Mouse (Mus musculus): ENCODE measurements around the gene Cfdp1. TPM values are rescaled to one million over a fixed set of nuclear protein-coding genes. Genes with fewer than 3 reads are reported as not detected.

Gene Cfdp1
- polyA plus RNA-seq, 1 experiment from 2014 or later: 171 TPM

DNA sequence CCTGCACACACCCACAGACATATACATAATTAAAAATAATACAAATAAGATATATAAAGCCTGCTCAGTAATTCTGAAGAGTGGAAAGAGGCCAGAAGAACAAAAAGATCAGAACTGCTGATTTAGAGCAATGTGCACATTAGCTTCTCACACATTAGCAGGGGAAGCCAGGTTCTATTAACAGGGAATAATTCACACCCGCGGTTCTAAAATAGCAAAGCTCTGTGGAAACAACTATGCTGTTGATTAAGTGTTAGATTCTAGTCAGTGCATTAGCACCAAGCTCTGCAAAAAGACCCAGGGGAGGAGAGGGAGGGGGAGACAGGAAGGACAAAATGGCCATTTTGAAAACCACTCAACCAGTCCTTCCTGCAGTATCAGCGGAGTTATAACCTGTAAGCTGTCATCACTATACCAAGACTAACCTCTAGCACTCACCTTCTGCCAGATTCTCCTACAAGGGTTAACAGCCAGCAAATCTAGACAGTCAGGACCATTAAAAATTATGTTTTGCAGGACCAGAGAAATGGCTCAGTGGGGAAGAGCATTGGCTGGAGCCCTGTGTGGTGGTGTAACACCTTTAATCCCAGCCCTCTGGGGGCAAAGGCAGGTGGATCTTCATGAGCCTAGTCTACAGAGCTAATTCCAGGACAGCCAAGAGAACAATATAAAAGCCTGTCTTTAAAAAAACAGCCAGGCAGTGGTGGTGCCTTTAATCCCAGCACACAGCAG lies 45.0 kb downstream of the Cfdp1 start:
- no peaks in the 10 kb centered on the region for H3K27me3 ChIP-seq (ENCODE audit: insufficient read depth, poor library complexity, severe bottlenecking)
- no peak for DNase-seq (ENCODE audit: low spot score)
- no peaks in the 10 kb centered on the region for H3K4me1 ChIP-seq (replicated peaks)
- peaks cover 36% of the 10 kb centered on the region for H3K36me3 ChIP-seq
- H3K27ac ChIP-seq: no peak overlapping the region
- 92% methylated on average over 3 of the region's 3 CpGs for WGBS
- no peaks in the 10 kb centered on the region for H3K9me3 ChIP-seq
- no peak overlapping the region for H3K4me3 ChIP-seq

DNA sequence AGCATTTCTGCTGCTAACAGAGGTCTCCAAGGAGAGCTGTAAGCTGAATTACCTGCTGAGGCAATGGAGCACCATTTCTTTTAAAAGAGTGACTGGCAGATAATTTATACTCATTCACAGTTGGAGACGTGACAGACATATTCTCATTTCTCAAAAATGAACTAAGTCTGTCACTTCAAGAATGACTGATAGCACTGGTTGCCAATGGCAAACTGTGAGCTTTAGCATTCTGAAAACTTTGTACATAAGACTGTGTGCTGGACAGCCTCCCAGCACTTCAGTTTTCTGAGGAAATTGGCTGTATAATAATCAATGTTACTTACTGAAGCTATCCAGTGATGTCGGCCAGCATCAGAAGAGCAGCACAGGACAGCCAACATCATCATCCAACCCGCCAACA lies 46.1 kb downstream of the Cfdp1 start:
- no peak overlapping the region for H3K27ac ChIP-seq
- no peaks in the 10 kb centered on the region for H3K27me3 ChIP-seq (ENCODE audit: insufficient read depth, poor library complexity, severe bottlenecking)
- peaks cover 33% of the 10 kb centered on the region for H3K36me3 ChIP-seq
- no peaks in the 10 kb centered on the region for H3K4me1 ChIP-seq (replicated peaks)
- DNase-seq (ENCODE audit: low spot score): no peak
- no peak overlapping the region for H3K4me3 ChIP-seq
- 95% methylated on average over 3 of the region's 3 CpGs for WGBS
- no peaks in the 10 kb centered on the region for H3K9me3 ChIP-seq

DNA sequence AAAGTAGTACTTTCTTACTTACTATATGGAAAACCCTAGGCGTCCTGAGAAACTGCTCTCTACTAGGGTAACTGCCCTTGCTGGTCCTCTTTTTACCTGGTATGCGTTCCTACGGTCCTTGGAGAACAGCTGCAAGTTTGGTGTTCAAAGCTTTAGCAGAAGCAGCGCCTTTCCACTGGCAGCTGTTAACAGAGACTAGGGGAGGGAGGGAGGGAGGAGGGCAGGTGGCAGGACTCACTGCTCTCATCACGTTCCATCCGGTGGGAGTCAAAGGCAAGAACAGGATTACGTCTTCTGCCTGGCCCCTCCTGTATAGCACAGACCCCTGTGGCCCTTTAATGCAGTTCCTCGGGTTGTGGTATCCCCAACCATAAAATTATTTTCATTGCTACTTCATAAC lies 50.7 kb downstream of the Cfdp1 start:
- no peaks in the 10 kb centered on the region for H3K9me3 ChIP-seq
- WGBS: 94% methylated on average over 8 of the region's 8 CpGs
- peaks cover 20% of the 10 kb centered on the region for H3K36me3 ChIP-seq
- no peak overlapping the region for H3K27ac ChIP-seq
- H3K4me1 ChIP-seq (replicated peaks): no peaks in the 10 kb centered on the region
- no peak for DNase-seq (ENCODE audit: low spot score)
- H3K27me3 ChIP-seq (ENCODE audit: insufficient read depth, poor library complexity, severe bottlenecking): no peaks in the 10 kb centered on the region
- H3K4me3 ChIP-seq: no peak overlapping the region

DNA sequence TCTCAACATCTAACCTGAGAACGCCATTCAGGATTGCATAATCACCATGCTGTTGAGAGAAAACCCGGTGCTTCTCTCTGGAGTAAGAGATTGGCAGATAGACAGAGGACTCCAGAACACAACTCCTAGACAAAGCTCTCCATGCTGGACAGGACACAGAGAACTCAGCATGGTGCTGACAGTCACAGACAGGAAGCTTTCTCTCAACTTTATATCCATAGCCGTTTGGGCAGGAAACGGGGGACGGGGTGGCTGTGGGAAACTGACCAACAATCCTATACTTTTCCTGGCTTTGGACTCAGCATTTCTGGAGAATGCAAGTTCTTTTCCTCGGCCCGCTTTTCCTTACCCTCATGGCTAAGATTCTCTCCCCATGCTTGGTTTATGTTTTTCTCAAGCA lies 51.8 kb downstream of the Cfdp1 start:
- H3K27ac ChIP-seq: no peak overlapping the region
- no peaks in the 10 kb centered on the region for H3K9me3 ChIP-seq
- DNase-seq (ENCODE audit: low spot score): no peak
- H3K4me1 ChIP-seq (replicated peaks): no peaks in the 10 kb centered on the region
- H3K4me3 ChIP-seq: no peak overlapping the region
- H3K27me3 ChIP-seq (ENCODE audit: insufficient read depth, poor library complexity, severe bottlenecking): no peaks in the 10 kb centered on the region
- peaks cover 25% of the 10 kb centered on the region for H3K36me3 ChIP-seq
- 82% methylated on average over 7 of the region's 7 CpGs for WGBS

DNA sequence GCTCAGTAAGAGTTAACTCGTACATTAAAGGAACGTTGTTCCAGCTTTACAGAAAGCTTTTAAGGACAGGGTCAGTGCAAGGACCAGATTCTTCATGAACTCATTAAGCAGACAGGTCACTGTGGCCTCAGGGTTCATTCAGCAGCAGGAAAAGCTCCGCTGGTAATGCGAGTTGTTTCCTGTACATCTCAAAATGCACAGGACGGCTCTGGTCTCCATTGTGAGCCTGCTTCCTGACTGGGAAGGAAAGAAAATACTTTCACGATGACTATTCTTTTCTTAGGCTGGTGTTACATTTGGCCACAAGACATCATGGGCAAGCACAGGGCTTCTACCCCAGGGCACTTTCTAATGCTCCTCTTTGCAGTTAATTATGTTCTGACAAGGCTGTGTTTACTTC lies 52.6 kb downstream of the Cfdp1 start:
- H3K4me3 ChIP-seq: no peak overlapping the region
- H3K27me3 ChIP-seq (ENCODE audit: insufficient read depth, poor library complexity, severe bottlenecking): no peaks in the 10 kb centered on the region
- DNase-seq (ENCODE audit: low spot score): no peak
- no peaks in the 10 kb centered on the region for H3K4me1 ChIP-seq (replicated peaks)
- H3K9me3 ChIP-seq: no peaks in the 10 kb centered on the region
- 65% methylated on average over 6 of the region's 6 CpGs for WGBS
- H3K36me3 ChIP-seq: peaks cover 30% of the 10 kb centered on the region
- H3K27ac ChIP-seq: no peak overlapping the region

DNA sequence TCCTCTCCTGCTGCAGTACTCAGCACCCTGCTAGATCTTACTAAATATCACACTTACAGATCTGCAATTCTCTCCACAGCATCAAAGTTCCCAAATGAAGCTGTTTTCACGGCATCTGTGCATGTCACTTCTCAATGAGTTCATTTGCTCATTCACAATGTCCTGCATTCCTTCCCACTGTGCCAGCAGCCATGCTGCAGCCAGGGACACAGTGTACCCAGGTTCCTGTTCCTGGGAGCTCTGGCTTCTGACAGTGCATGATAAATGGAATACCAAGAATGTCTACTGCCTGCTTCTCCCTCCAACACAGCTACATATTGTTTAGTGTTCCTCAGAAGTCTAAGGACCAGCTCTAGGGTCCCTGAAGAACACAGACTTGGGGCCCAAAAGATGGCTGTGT lies 57.6 kb downstream of the Cfdp1 start:
- no peak overlapping the region for H3K4me3 ChIP-seq
- no peak for DNase-seq (ENCODE audit: low spot score)
- H3K27me3 ChIP-seq (ENCODE audit: insufficient read depth, poor library complexity, severe bottlenecking): no peaks in the 10 kb centered on the region
- peaks cover 20% of the 10 kb centered on the region; the same call in 1 of the 2 replicates for H3K36me3 ChIP-seq
- 0 out of 2 replicates have a peak, but pooled peaks cover 6% of the 10 kb centered on the region for H3K4me1 ChIP-seq (replicated peaks)
- no peak overlapping the region for H3K27ac ChIP-seq
- WGBS: 70% methylated on average over 1 of the region's 1 CpGs
- no peaks in the 10 kb centered on the region for H3K9me3 ChIP-seq

DNA sequence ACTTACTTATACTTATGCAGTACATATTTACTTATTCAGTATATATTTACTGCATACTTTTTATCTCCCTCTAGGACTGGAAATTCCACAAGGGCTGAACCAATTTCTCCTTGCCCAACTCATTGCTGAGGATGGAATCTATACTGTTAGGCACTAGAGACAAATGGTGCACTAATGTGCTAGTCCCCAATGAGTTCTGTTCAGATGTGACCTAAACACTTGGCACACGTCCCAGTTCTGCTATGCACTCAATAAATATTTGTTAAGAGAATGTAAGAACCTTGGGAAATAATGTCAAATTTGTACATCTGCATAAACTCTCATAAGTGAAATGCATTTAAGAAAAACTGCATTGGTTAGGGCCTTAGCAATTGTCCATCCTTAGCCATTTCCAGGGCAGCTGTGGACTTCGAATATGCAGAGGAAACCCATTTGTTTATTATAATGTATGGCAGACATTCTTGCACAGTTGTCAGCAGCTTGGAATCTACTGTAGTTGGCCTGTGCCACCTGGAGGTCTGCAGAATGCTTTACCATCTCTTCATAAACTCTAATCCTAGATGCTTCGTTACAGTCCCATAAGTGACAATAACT lies 60.7 kb downstream of the Cfdp1 start:
- H3K36me3 ChIP-seq: peaks cover 25% of the 10 kb centered on the region; the same call in 1 of the 2 replicates

DNA sequence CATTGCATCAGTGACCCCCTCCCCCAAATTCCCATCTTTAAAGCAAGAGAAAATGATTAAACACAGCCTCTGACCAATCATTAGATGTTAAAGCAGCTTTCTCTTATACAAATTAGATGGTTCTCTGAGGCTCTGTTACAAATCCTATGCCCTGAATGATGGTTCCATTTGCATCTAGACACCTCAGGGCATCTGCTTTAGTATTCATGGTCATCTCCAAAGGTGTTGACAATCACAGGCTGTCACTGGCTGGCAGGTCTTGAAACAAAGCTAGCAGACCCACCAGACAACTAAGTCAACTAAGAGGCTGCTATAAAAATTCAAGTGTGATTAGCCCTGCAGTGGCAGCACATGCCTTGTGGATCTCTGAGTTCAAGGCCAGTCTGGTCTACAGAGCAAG lies 64.5 kb downstream of the Cfdp1 start:
- Histone ChIP-seq H3K36me3 (peaks cover 10% of the 10 kb centered on the region; the same call in 1 of the 2 replicates), H3K9me3 (no peaks in the 10 kb centered on the region), H3K4me3 (no peak overlapping the region), H3K27me3 (ENCODE audit: insufficient read depth, poor library complexity, severe bottlenecking) (no peaks in the 10 kb centered on the region), H3K27ac (no peak overlapping the region), H3K4me1 (replicated peaks) (peaks cover 40% of the 10 kb centered on the region)
- DNase-seq (ENCODE audit: low spot score): no peak

More for the DNA sequence above, 60.7 kb downstream of the Cfdp1 start:
- peaks cover 22% of the 10 kb centered on the region for H3K4me1 ChIP-seq (replicated peaks)
- no peak for DNase-seq (ENCODE audit: low spot score)
- H3K4me3 ChIP-seq: no peak overlapping the region
- no peaks in the 10 kb centered on the region for H3K9me3 ChIP-seq
- no peaks in the 10 kb centered on the region for H3K27me3 ChIP-seq (ENCODE audit: insufficient read depth, poor library complexity, severe bottlenecking)
- WGBS: 90% methylated on average over 3 of the region's 3 CpGs
- H3K27ac ChIP-seq: no peak overlapping the region

DNA sequence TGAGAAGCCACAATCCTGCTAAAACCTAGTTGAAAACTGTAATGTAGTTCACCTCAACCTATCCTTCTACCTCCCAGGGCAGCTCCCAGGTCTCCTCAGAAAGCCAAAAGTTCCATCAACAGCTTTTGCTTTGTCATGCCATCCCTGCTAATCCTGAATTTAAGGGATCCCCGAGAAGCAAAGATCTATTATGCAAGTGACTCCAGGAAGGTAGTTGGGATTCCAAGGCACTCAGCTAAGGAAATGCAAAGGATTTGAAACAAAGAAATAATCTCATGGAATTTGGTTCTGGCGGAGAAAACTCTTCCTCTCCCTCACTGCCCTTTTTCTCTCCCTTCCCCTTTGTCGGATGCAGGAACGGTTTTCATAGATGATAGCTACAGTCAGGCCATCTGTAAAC lies 64.9 kb downstream of the Cfdp1 start:
- H3K9me3 ChIP-seq: no peaks in the 10 kb centered on the region
- 47% methylated on average over 4 of the region's 4 CpGs for WGBS
- no peaks in the 10 kb centered on the region for H3K27me3 ChIP-seq (ENCODE audit: insufficient read depth, poor library complexity, severe bottlenecking)
- H3K36me3 ChIP-seq: peaks cover 7% of the 10 kb centered on the region; the same call in 1 of the 2 replicates
- no peak for DNase-seq (ENCODE audit: low spot score)
- no peak overlapping the region for H3K27ac ChIP-seq
- H3K4me3 ChIP-seq: no peak overlapping the region
- peaks cover 37% of the 10 kb centered on the region for H3K4me1 ChIP-seq (replicated peaks)

DNA sequence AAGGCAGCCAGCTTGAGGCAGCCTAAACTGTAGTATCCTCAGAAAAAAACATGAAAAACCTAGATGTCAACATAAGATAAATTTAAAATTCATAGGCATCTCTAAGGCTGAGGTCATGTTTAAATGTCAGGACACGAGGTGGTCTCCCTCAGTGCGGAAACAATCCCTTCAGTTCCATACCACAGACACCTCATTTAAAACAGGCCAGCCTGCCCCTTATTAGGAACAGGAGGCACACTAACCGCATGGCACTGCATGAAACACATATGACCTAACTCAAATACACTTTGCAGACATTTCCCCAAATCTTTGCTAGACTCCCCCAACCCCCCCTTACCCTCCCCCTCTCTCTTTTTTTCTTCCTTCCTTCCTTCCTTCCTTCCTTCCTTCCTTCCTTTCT lies 65.6 kb downstream of the Cfdp1 start:
- Histone ChIP-seq H3K27ac (peak overlapping the region; percentile 81), H3K36me3 (peaks cover 6% of the 10 kb centered on the region; the same call in 1 of the 2 replicates), H3K27me3 (ENCODE audit: insufficient read depth, poor library complexity, severe bottlenecking) (no peaks in the 10 kb centered on the region), H3K9me3 (no peaks in the 10 kb centered on the region), H3K4me1 (replicated peaks) (peaks cover 38% of the 10 kb centered on the region), H3K4me3 (no peak overlapping the region)
- WGBS: 62% methylated on average over 3 of the region's 3 CpGs
- no peak for DNase-seq (ENCODE audit: low spot score)

DNA sequence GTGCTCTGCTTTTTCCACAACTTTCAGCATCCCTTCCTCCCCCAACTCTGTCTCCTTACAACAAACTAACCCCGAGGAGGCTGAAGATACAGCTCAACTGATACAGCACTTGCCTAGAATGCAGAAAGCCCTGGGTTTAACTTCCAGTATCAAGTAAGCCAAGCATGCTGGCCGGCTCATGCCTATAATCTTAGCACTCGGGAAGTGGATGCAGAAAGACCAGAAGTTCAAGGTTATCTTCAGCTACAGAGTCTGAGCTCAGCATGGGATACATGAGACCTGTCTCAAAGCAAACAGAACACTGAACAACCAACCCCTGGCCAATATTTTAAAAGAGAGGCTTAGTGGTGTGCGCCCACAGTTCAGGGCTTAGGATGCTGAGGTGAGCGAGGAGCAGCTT lies 66.0 kb downstream of the Cfdp1 start:
- Histone ChIP-seq H3K27ac (peak overlapping the region; percentile 81), H3K9me3 (no peaks in the 10 kb centered on the region), H3K27me3 (ENCODE audit: insufficient read depth, poor library complexity, severe bottlenecking) (no peaks in the 10 kb centered on the region), H3K4me1 (replicated peaks) (peaks cover 42% of the 10 kb centered on the region), H3K4me3 (no peak overlapping the region), H3K36me3 (peaks cover 6% of the 10 kb centered on the region; the same call in 1 of the 2 replicates)
- WGBS: 75% methylated on average over 5 of the region's 5 CpGs
- no peak for DNase-seq (ENCODE audit: low spot score)

DNA sequence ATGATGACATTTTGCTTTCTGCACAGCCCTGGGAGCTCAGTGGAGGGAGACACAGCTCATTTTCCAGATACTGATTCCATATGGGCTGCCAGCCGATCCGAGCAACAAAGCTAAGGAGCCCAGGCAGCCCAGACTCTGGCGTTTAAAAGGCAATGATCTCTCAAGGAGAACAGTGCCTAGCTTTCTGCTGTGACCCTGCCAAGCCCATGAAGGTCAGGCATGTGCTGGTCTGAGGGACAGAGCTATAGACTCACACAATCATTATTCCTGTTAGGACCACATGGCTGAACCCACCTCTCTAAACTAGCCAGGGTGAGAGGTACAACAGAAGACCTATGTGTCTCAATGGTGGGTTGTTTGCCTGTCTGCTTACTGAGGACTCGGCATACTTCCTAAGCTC lies 66.4 kb downstream of the Cfdp1 start:
- Histone ChIP-seq H3K27me3 (ENCODE audit: insufficient read depth, poor library complexity, severe bottlenecking) (no peaks in the 10 kb centered on the region), H3K4me3 (peak overlapping the region; percentile 29), H3K36me3 (peaks cover 6% of the 10 kb centered on the region; the same call in 1 of the 2 replicates), H3K9me3 (no peaks in the 10 kb centered on the region), H3K4me1 (replicated peaks) (peaks cover 46% of the 10 kb centered on the region), H3K27ac (peak overlapping the region; percentile 81)
- DNase-seq (ENCODE audit: low spot score): peak; percentile 11
- WGBS: 30% methylated on average over 4 of the region's 4 CpGs
